Mouse (Mus musculus): ENCODE results near the gene Zfp574. TPM values are rescaled to one million over a fixed set of nuclear protein-coding genes. Genes with fewer than 3 reads are reported as not detected.
A peak's percentile ranks its signal among the peaks of the same experiment; 100 is the strongest.

Gene Zfp574
- polyA plus RNA-seq, 1 experiment from 2014 or later = 12.9 TPM

- TF ChIP-seq EP300 (optimal IDR thresholded peaks at IDR 0.05) (no peak), CTCF (IDR thresholded peaks at IDR 0.05; ENCODE audit: low read depth) (no peak)
- H3K4me2 ChIP-seq (replicated peaks; ENCODE audit: low read depth) = no peak overlapping the region
- no peak for ATAC-seq (ENCODE audit: low FRiP score, low TSS enrichment)
- 74% methylated on average over 8 of the region's 8 CpGs for WGBS
- no peak for DNase-seq (ENCODE audit: low spot score)
- H3K4me3 ChIP-seq (ENCODE audit: low read depth, low read length) = no peak overlapping the region
- H3K27ac ChIP-seq (replicated peaks) = no peak overlapping the region
- peaks cover 7% of the 10 kb centered on the region for H3K36me3 ChIP-seq (ENCODE audit: control insufficient read depth, insufficient read depth, low read length)
- H3K9me3 ChIP-seq (ENCODE audit: control insufficient read depth, low read length) = no peaks in the 10 kb centered on the region
- no peak overlapping the region for H3K9ac ChIP-seq (ENCODE audit: low read length)
- no peaks in the 10 kb centered on the region for H3K27me3 ChIP-seq (ENCODE audit: control insufficient read depth, insufficient read depth, low read length)
- no peaks in the 10 kb centered on the region for H3K4me1 ChIP-seq (replicated peaks; ENCODE audit: control insufficient read depth, insufficient read depth)
Observed at GRCm38 (mm10) chr7:25063900-25064299, 8.5 kb upstream of the Zfp574 start.

- H3K4me3 ChIP-seq (ENCODE audit: low read depth, low read length) = no peak overlapping the region
- H3K4me2 ChIP-seq (replicated peaks; ENCODE audit: low read depth) = no peak overlapping the region
- no peaks in the 10 kb centered on the region for H3K27me3 ChIP-seq (ENCODE audit: control insufficient read depth, insufficient read depth, low read length)
- H3K9me3 ChIP-seq (ENCODE audit: control insufficient read depth, low read length) = no peaks in the 10 kb centered on the region
- DNase-seq (ENCODE audit: low spot score) (no peak), ATAC-seq (ENCODE audit: low FRiP score, low TSS enrichment) (no peak)
- 0 out of 2 replicates have a peak, but pooled peaks cover 2% of the 10 kb centered on the region for H3K4me1 ChIP-seq (replicated peaks; ENCODE audit: control insufficient read depth, insufficient read depth)
- TF ChIP-seq EP300 (optimal IDR thresholded peaks at IDR 0.05) (no peak), CTCF (IDR thresholded peaks at IDR 0.05; ENCODE audit: low read depth) (no peak)
- WGBS = 80% methylated on average over 7 of the region's 7 CpGs
- no peak overlapping the region for H3K9ac ChIP-seq (ENCODE audit: low read length)
- peaks cover 5% of the 10 kb centered on the region; the same call in 1 of the 2 replicates for H3K36me3 ChIP-seq (ENCODE audit: control insufficient read depth, insufficient read depth, low read length)
- no peak overlapping the region for H3K27ac ChIP-seq (replicated peaks)
Observed at GRCm38 (mm10) chr7:25067338-25067737, 5.0 kb upstream of the Zfp574 start.

GRCm38 (mm10) chr7:25067909-25068656 is 4.3 kb upstream of the Zfp574 start:
- Histone ChIP-seq H3K4me3 (ENCODE audit: low read depth, low read length) (no peak overlapping the region), H3K4me1 (replicated peaks; ENCODE audit: control insufficient read depth, insufficient read depth) (0 out of 2 replicates have a peak, but pooled peaks cover 2% of the 10 kb centered on the region), H3K9me3 (ENCODE audit: control insufficient read depth, low read length) (no peaks in the 10 kb centered on the region), H3K27ac (replicated peaks) (no peak overlapping the region), H3K36me3 (ENCODE audit: control insufficient read depth, insufficient read depth, low read length) (peaks cover 5% of the 10 kb centered on the region; the same call in 1 of the 2 replicates), H3K27me3 (ENCODE audit: control insufficient read depth, insufficient read depth, low read length) (no peaks in the 10 kb centered on the region), H3K9ac (ENCODE audit: low read length) (no peak overlapping the region), H3K4me2 (replicated peaks; ENCODE audit: low read depth) (no peak overlapping the region)
- ATAC-seq (ENCODE audit: low FRiP score, low TSS enrichment) = no peak
- TF ChIP-seq CTCF (IDR thresholded peaks at IDR 0.05; ENCODE audit: low read depth) (no peak), EP300 (optimal IDR thresholded peaks at IDR 0.05) (no peak)
- 86% methylated on average over 22 of the region's 22 CpGs for WGBS
- no peak for DNase-seq (ENCODE audit: low spot score)

GRCm38 (mm10) chr7:25068724-25069123 is 3.6 kb upstream of the Zfp574 start:
- Histone ChIP-seq H3K27ac (replicated peaks) (no peak overlapping the region), H3K9me3 (ENCODE audit: control insufficient read depth, low read length) (no peaks in the 10 kb centered on the region), H3K9ac (ENCODE audit: low read length) (no peak overlapping the region), H3K4me2 (replicated peaks; ENCODE audit: low read depth) (no peak overlapping the region), H3K27me3 (ENCODE audit: control insufficient read depth, insufficient read depth, low read length) (no peaks in the 10 kb centered on the region), H3K4me1 (replicated peaks; ENCODE audit: control insufficient read depth, insufficient read depth) (0 out of 2 replicates have a peak, but pooled peaks cover 2% of the 10 kb centered on the region), H3K36me3 (ENCODE audit: control insufficient read depth, insufficient read depth, low read length) (peaks cover 5% of the 10 kb centered on the region; the same call in 1 of the 2 replicates), H3K4me3 (ENCODE audit: low read depth, low read length) (no peak overlapping the region)
- DNase-seq (ENCODE audit: low spot score) (no peak), ATAC-seq (ENCODE audit: low FRiP score, low TSS enrichment) (no peak)
- TF ChIP-seq EP300 (optimal IDR thresholded peaks at IDR 0.05) = no peak
- 35% methylated on average over 2 of the region's 2 CpGs for WGBS

- no peak for ATAC-seq (ENCODE audit: low FRiP score, low TSS enrichment)
- H3K4me2 ChIP-seq (replicated peaks; ENCODE audit: low read depth) = peak overlapping the region; percentile 83
- H3K36me3 ChIP-seq (ENCODE audit: control insufficient read depth, insufficient read depth, low read length) = peaks cover 3% of the 10 kb centered on the region; the same call in 1 of the 2 replicates
- peak overlapping the region; percentile 45; the same call in 1 of the 2 replicates for H3K27ac ChIP-seq (replicated peaks)
- peak overlapping the region; percentile 74 for H3K9ac ChIP-seq (ENCODE audit: low read length)
- peak overlapping the region; percentile 53 for H3K4me3 ChIP-seq (ENCODE audit: low read depth, low read length)
- H3K9me3 ChIP-seq (ENCODE audit: control insufficient read depth, low read length) = no peaks in the 10 kb centered on the region
- peak; percentile 59 for DNase-seq (ENCODE audit: low spot score)
- no peaks in the 10 kb centered on the region for H3K27me3 ChIP-seq (ENCODE audit: control insufficient read depth, insufficient read depth, low read length)
- WGBS = 6% methylated on average over 8 of the region's 33 CpGs
- 0 out of 2 replicates have a peak, but pooled peaks cover 2% of the 10 kb centered on the region for H3K4me1 ChIP-seq (replicated peaks; ENCODE audit: control insufficient read depth, insufficient read depth)
- TF ChIP-seq CTCF (IDR thresholded peaks at IDR 0.05; ENCODE audit: low read depth) = 0 out of 2 replicates have a peak, but pooled peaks have one; percentile 5
- TF ChIP-seq EP300 (optimal IDR thresholded peaks at IDR 0.05) = no peak
Observed at GRCm38 (mm10) chr7:25072716-25073390, 486 bp downstream of the Zfp574 start.
